Mouse (Mus musculus) neural tube, embryonic 12.5 days (tissue): ENCODE measurements at regions not wholly inside any gene's neighbourhood (a gene's known extent, or its start where the extent isn't known, plus 50 kb on each side); places are given as distances from the start of the nearest gene placed in this dataset.

ENCODE experiments used
- ATAC-seq: fragments of 200-750 bp; cut with Nextera tagmentation; 2 replicates; pipeline ENCODE4 v1.8.0; 2017; ENCODE audit warnings: low read depth, mild to moderate bottlenecking, moderate TSS enrichment, moderate library complexity; ENCODE audit not compliant: low FRiP score
- H3K27ac ChIP-seq: fragments of 300-500 bp; sonication (generic); 2 replicates; pipeline ENCODE4 v1.5.1; 2016
- H3K27me3 ChIP-seq: fragments of 300-500 bp; sonication (generic); replicated peaks from 2 replicates; pipeline ENCODE4 v1.6.1; 2016; ENCODE audit warnings: mild to moderate bottlenecking
- H3K36me3 ChIP-seq: fragments of 300-500 bp; sonication (generic); 2 replicates; pipeline ENCODE4 v1.6.1; 2016; ENCODE audit warnings: mild to moderate bottlenecking
- H3K4me1 ChIP-seq: fragments of 300-500 bp; sonication (generic); 2 replicates; pipeline ENCODE4 v1.6.1; 2016
- H3K4me2 ChIP-seq: fragments of 300-500 bp; sonication (generic); replicated peaks from 2 replicates; pipeline ENCODE4 v1.6.1; 2016; ENCODE audit warnings: mild to moderate bottlenecking
- H3K4me3 ChIP-seq: fragments of 300-500 bp; sonication (generic); 2 replicates; pipeline ENCODE4 v1.5.1; 2016
- H3K9ac ChIP-seq: fragments of 300-500 bp; sonication (generic); 2 replicates; pipeline ENCODE4 v1.6.1; 2016; ENCODE audit warnings: mild to moderate bottlenecking
- H3K9me3 ChIP-seq: fragments of 300-500 bp; sonication (generic); 2 replicates; pipeline ENCODE4 v1.6.1; 2016; ENCODE audit warnings: mild to moderate bottlenecking
- WGBS: fragments of 180-500 bp; shearing (Covaris S2); methylation state at CpG from one replicate; pipeline ENCODE4 v1.1.7; 2016; 5-methylcytosine and 5-hydroxymethylcytosine counted together

DNA sequence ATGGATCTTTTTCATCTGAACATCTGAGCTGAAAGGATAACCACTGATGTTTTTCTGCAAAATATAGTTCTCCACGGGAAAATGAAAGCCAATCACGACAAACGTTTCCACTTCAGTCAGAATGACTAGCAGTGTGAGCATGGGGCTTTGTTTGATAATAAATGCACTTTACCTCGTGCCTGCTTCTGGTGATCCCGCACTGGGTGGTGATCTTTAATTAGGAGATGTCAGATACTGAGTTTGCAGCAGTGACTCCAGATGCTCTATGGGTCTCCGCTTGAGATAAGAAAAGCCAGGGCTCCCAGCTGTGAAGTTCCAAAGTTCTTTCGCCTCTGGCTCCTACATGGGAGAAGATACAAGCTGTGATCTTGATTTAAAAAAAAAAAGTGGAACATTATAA lies 589.7 kb upstream of the Tenm4 start:
- ATAC-seq = no peak
- Histone ChIP-seq H3K27ac (no peak overlapping the region), H3K4me3 (no peak overlapping the region), H3K9ac (no peak overlapping the region), H3K36me3 (no peaks in the 10 kb centered on the region), H3K4me1 (no peaks in the 10 kb centered on the region), H3K9me3 (no peaks in the 10 kb centered on the region), H3K4me2 (no peak overlapping the region), H3K27me3 (no peaks in the 10 kb centered on the region)
- 76% methylated on average over 7 of the region's 7 CpGs for WGBS

DNA sequence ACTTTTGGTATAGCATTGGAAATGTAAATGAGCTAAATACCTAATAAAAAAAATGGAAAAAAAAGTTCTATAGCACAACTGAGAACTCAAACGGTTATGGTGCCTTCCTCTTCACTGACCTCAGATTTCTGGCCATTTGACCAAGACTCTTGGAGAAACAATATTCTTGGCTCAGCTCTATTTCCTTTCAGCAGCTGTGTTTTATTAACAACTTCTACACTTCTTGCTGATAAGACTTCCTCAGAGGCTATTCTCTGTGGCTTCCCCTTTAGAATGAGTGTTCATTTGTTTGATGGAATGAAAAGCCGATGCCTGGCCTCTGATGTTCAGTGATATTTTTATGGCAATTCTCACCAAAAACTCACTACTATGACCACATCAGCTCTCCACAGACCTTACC lies 572.7 kb upstream of the Tenm4 start:
- Histone ChIP-seq H3K4me1 (no peaks in the 10 kb centered on the region), H3K4me2 (no peak overlapping the region), H3K27ac (no peak overlapping the region), H3K4me3 (no peak overlapping the region), H3K27me3 (no peaks in the 10 kb centered on the region), H3K36me3 (no peaks in the 10 kb centered on the region), H3K9me3 (no peaks in the 10 kb centered on the region), H3K9ac (no peak overlapping the region)
- no peak for ATAC-seq
- WGBS = 77% methylated on average over 2 of the region's 2 CpGs

DNA sequence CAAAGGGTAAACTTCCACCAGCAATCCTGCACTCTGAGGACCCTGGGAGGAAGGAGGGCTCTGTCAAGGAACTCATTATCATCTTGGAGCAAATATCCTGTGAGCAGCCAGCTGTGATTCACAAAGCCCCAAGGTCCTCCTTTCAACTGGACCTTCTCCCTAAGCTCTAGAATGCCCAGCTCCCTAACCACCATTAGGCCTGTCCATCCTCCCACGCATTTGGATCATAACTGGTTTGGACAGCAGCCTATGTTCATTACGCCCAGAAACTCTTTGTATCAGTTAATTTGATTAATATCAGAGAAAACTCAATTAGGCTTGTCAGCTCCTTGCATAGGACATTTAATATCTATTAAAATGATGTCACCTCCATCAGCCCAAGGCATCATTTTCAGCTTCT lies 557.3 kb upstream of the Tenm4 start:
- Histone ChIP-seq H3K27ac (no peak overlapping the region), H3K4me3 (no peak overlapping the region), H3K27me3 (no peaks in the 10 kb centered on the region), H3K9me3 (no peaks in the 10 kb centered on the region), H3K9ac (no peak overlapping the region), H3K4me1 (no peaks in the 10 kb centered on the region), H3K36me3 (no peaks in the 10 kb centered on the region), H3K4me2 (no peak overlapping the region)
- no peak for ATAC-seq
- WGBS = 92% methylated on average over 2 of the region's 2 CpGs

- 78% methylated on average over 2 of the region's 2 CpGs for WGBS
- no peak for ATAC-seq
- H3K4me2 ChIP-seq = no peak overlapping the region
- no peak overlapping the region for H3K9ac ChIP-seq
- no peaks in the 10 kb centered on the region for H3K9me3 ChIP-seq
- no peaks in the 10 kb centered on the region for H3K4me1 ChIP-seq
- no peaks in the 10 kb centered on the region for H3K36me3 ChIP-seq
- H3K27me3 ChIP-seq = no peaks in the 10 kb centered on the region
- H3K27ac ChIP-seq = no peak overlapping the region
- H3K4me3 ChIP-seq = no peak overlapping the region
These were observed 553.7 kb upstream of the Tenm4 start for GRCm38 (mm10) chr7:95617370-95617769.

DNA sequence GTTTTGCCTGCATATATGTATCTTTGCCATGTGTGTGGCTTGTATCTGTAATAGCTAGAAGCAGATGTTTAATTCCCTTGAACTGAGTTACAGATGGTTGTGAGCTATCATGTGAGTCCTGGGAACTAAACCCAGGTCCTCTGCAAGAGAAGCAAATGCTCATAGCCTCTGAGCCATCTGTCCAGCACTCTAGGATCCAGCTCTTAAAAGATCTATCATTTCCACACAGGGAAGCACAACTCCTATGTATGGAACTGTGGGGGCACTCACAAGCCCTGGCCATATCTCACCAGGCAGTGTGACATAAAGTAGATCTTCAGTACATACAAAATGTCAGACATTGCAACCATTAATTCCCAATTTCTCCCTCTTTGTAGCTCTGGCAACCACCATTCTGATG lies 552.9 kb upstream of the Tenm4 start:
- Histone ChIP-seq H3K9me3 (no peaks in the 10 kb centered on the region), H3K4me1 (no peaks in the 10 kb centered on the region), H3K27me3 (no peaks in the 10 kb centered on the region), H3K27ac (no peak overlapping the region), H3K4me3 (no peak overlapping the region), H3K9ac (no peak overlapping the region), H3K36me3 (no peaks in the 10 kb centered on the region), H3K4me2 (no peak overlapping the region)
- ATAC-seq = no peak

DNA sequence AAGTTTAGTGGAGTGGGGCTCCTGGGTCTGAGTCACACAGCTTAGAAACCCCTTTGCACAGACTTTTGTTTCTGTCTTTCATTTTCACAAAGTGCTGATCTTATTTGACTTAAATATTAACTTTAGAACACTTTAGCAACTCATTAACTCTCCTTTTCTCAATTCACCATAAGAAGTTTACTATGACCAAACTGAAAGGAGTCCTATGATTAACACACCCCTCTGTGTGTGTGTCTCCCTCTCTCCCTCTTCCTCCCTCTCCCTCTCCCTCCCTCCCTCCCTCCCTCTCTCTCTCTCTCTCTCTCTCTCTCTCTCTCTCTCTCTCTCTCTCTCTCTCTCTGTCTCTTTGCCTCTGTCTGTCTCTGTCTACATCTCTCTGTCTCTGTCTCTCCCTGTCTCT lies 551.0 kb upstream of the Tenm4 start:
- no peak for ATAC-seq
- H3K4me2 ChIP-seq = no peak overlapping the region
- no peaks in the 10 kb centered on the region for H3K9me3 ChIP-seq
- H3K36me3 ChIP-seq = no peaks in the 10 kb centered on the region
- no peak overlapping the region for H3K4me3 ChIP-seq
- H3K27me3 ChIP-seq = no peaks in the 10 kb centered on the region
- no peak overlapping the region for H3K27ac ChIP-seq
- no peaks in the 10 kb centered on the region for H3K4me1 ChIP-seq
- no peak overlapping the region for H3K9ac ChIP-seq

- H3K4me2 ChIP-seq = no peak overlapping the region
- no peaks in the 10 kb centered on the region for H3K9me3 ChIP-seq
- no peaks in the 10 kb centered on the region for H3K27me3 ChIP-seq
- WGBS = 90% methylated on average over 5 of the region's 5 CpGs
- H3K9ac ChIP-seq = no peak overlapping the region
- ATAC-seq = no peak
- no peak overlapping the region for H3K4me3 ChIP-seq
- H3K27ac ChIP-seq = no peak overlapping the region
- no peaks in the 10 kb centered on the region for H3K36me3 ChIP-seq
- no peaks in the 10 kb centered on the region for H3K4me1 ChIP-seq
These were observed 530.4 kb upstream of the Tenm4 start for GRCm38 (mm10) chr7:95640683-95641082.

GRCm38 (mm10) chr7:95674319-95674718 lies 496.7 kb upstream of the Tenm4 start:
- H3K9me3 ChIP-seq = no peaks in the 10 kb centered on the region
- H3K27ac ChIP-seq = no peak overlapping the region
- no peak for ATAC-seq
- H3K4me1 ChIP-seq = no peaks in the 10 kb centered on the region
- no peaks in the 10 kb centered on the region for H3K36me3 ChIP-seq
- no peak overlapping the region for H3K4me3 ChIP-seq
- H3K4me2 ChIP-seq = no peak overlapping the region
- WGBS = 97% methylated on average over 1 of the region's 1 CpGs
- H3K9ac ChIP-seq = no peak overlapping the region
- H3K27me3 ChIP-seq = no peaks in the 10 kb centered on the region

GRCm38 (mm10) chr7:95682521-95682920 lies 488.5 kb upstream of the Tenm4 start:
- H3K9ac ChIP-seq = no peak overlapping the region

GRCm38 (mm10) chr7:95687733-95688132 lies 483.3 kb upstream of the Tenm4 start:
- 0 out of 2 replicates have a peak, but pooled peaks have one; percentile 17 for ATAC-seq
- Histone ChIP-seq H3K27me3 (no peaks in the 10 kb centered on the region; the same call in 1 of the 2 replicates), H3K4me3 (no peak overlapping the region)

More at GRCm38 (mm10) chr7:95682521-95682920, 488.5 kb upstream of the Tenm4 start:
- H3K9me3 ChIP-seq = no peaks in the 10 kb centered on the region
- H3K27me3 ChIP-seq = no peaks in the 10 kb centered on the region; the same call in 1 of the 2 replicates
- H3K4me2 ChIP-seq = no peak overlapping the region
- 62% methylated on average over 3 of the region's 3 CpGs for WGBS
- no peak overlapping the region for H3K4me3 ChIP-seq
- H3K4me1 ChIP-seq = no peaks in the 10 kb centered on the region; the same call in 1 of the 2 replicates
- no peak for ATAC-seq
- H3K36me3 ChIP-seq = no peaks in the 10 kb centered on the region
- H3K27ac ChIP-seq = no peak overlapping the region

DNA sequence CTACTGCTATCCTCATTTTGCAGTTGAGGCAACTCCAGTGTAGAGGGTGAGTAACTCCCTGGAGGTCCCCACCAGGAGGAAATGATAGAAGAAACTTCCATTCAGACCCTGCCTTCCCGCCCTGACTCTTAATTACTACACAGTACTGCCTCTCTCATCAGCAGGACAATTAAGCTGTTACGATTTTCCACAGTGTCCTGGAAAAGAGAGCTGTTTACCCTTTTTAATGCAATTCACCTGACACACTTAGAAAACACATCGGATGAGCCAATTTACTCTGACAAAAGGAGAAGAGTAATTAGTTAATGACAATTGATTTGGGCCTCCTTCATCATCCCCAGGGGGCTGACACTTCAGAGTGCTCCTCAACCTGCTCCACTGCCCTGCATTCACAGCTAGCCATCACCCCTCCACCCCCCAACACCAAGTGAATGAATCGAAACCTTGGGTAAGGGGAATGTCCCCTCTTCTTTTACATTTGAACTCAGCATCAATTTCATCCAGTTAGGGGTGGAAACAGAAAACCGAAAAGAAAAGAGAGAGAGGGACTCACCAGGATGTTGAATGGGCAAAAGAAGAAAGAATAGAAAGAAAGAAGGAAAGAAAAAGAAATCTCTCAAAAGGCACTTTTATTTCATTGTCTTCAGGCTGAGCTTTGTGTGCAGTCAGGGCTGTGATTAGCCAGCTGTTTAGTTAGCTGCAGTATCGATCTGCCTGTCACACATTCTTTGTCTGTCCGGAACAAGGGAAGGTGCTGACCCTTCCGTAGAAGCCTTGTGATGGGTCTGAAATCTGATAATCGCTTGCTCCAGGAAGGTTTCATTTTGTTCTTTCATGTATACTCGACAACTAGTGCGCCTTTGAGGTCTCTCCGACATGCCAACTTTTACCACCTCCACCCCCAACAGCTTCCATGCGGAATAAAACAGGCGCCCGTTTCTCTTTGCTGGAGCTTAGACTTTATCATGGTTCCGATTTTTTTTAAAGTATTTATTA lies 482.6 kb upstream of the Tenm4 start:
- no peak overlapping the region; the same call in 1 of the 2 replicates for H3K9ac ChIP-seq
- peak overlapping the region; percentile 59 for H3K4me2 ChIP-seq
- no peaks in the 10 kb centered on the region; the same call in 1 of the 2 replicates for H3K27me3 ChIP-seq
- peak; percentile 75 for ATAC-seq
- 5% methylated on average over 16 of the region's 16 CpGs for WGBS
- H3K36me3 ChIP-seq = no peaks in the 10 kb centered on the region
- H3K4me3 ChIP-seq = peak overlapping the region; percentile 18
- no peaks in the 10 kb centered on the region for H3K9me3 ChIP-seq
- no peak overlapping the region for H3K27ac ChIP-seq
- peaks cover 7% of the 10 kb centered on the region; the same call in 1 of the 2 replicates for H3K4me1 ChIP-seq

More at GRCm38 (mm10) chr7:95687733-95688132, 483.3 kb upstream of the Tenm4 start:
- Histone ChIP-seq H3K27ac (no peak overlapping the region), H3K9me3 (no peaks in the 10 kb centered on the region), H3K4me1 (peaks cover 7% of the 10 kb centered on the region; the same call in 1 of the 2 replicates), H3K9ac (no peak overlapping the region), H3K4me2 (peak overlapping the region; percentile 59), H3K36me3 (no peaks in the 10 kb centered on the region)
- WGBS = 39% methylated on average over 3 of the region's 3 CpGs

GRCm38 (mm10) chr7:95689161-95689833 lies 481.7 kb upstream of the Tenm4 start:
- Histone ChIP-seq H3K27me3 (no peaks in the 10 kb centered on the region; the same call in 1 of the 2 replicates), H3K36me3 (no peaks in the 10 kb centered on the region), H3K4me1 (peaks cover 7% of the 10 kb centered on the region; the same call in 1 of the 2 replicates), H3K9ac (no peak overlapping the region), H3K27ac (no peak overlapping the region), H3K4me3 (peak overlapping the region; percentile 18; the same call in 1 of the 2 replicates), H3K9me3 (no peaks in the 10 kb centered on the region), H3K4me2 (peak overlapping the region; percentile 59)
- ATAC-seq = no peak
- WGBS = 29% methylated on average over 7 of the region's 7 CpGs
